Mouse (Mus musculus) small intestine, adult 2 months (tissue): ENCODE results near the gene Tlx2. TPM values are rescaled to one million over a fixed set of nuclear protein-coding genes. Genes with fewer than 3 reads are reported as not detected.

Source experiments
- H3K27ac ChIP-seq: fragments of 200-500 bp; 2 replicates; pipeline ENCODE4 v1.5.1; 2012; ENCODE audit warnings: low read depth, low read length, control low read depth, inconsistent platforms; ENCODE audit not compliant: insufficient read depth
- H3K27me3 ChIP-seq: fragments of 200-500 bp; 2 replicates; pipeline ENCODE4 v1.6.1; 2012; ENCODE audit warnings: mild to moderate bottlenecking, moderate library complexity, low read length, inconsistent platforms; ENCODE audit not compliant: control insufficient read depth, insufficient read depth
- H3K36me3 ChIP-seq: fragments of 200-500 bp; 2 replicates; pipeline ENCODE4 v1.6.1; 2012; ENCODE audit warnings: mild to moderate bottlenecking, low read length, control low read depth, inconsistent platforms; ENCODE audit not compliant: control insufficient read depth, insufficient read depth
- H3K4me1 ChIP-seq: fragments of 200-500 bp; 2 replicates; pipeline ENCODE4 v1.6.1; 2012; ENCODE audit warnings: low read length, inconsistent platforms, mixed read lengths; ENCODE audit not compliant: control insufficient read depth, insufficient read depth, insufficient read length
- H3K4me3 ChIP-seq: fragments of 200-500 bp; 2 replicates; pipeline ENCODE4 v1.5.1; 2012; ENCODE audit warnings: low read depth, mild to moderate bottlenecking, control low read depth, inconsistent platforms, low read length, moderate library complexity
- CTCF ChIP-seq: fragments of 200-500 bp; IDR thresholded peaks from 2 replicates; pipeline ENCODE4 v1.5.1; 2012; ENCODE audit warnings: low read depth, mild to moderate bottlenecking, control low read depth, inconsistent platforms, low read length, moderate library complexity, mixed read lengths; ENCODE audit not compliant: insufficient replicate concordance, insufficient read length; ENCODE audit errors: extremely low read depth
- POLR2A ChIP-seq: fragments of 200-500 bp; IDR thresholded peaks from 2 replicates; pipeline ENCODE4 v1.6.1; 2012; ENCODE audit warnings: low read depth, mild to moderate bottlenecking, control low read depth, inconsistent platforms, low read length, moderate library complexity
- WGBS: fragments of 180-500 bp; shearing (Covaris S2); methylation state at CpG from one replicate; pipeline ENCODE4 v1.1.7; 2018; 5-methylcytosine and 5-hydroxymethylcytosine counted together
- polyA plus RNA-seq: library from polyadenylated mRNA; depleted of rRNA; stranded (reverse); fragments of >200 nt; gene quantifications from 2 replicates; pipeline ENCODE4 v1.2.3, GENCODE M21; 2012

Gene Tlx2
- polyA plus RNA-seq, 1 experiment: 4.9 TPM

GRCm38 (mm10) chr6:83080210-83080609 is 10.1 kb upstream of the Tlx2 start:
- no peak overlapping the region for H3K27ac ChIP-seq
- no peak overlapping the region for H3K4me3 ChIP-seq
- H3K36me3 ChIP-seq: peaks cover 11% of the 10 kb centered on the region; the same call in 1 of the 2 replicates
- H3K4me1 ChIP-seq: no peaks in the 10 kb centered on the region; the same call in 1 of the 2 replicates
- H3K27me3 ChIP-seq: peaks cover 5% of the 10 kb centered on the region; the same call in 1 of the 2 replicates
- 93% methylated on average over 5 of the region's 5 CpGs for WGBS
- TF ChIP-seq POLR2A: no peak
- no peak for TF ChIP-seq CTCF

GRCm38 (mm10) chr6:83078324-83078858 is 8.3 kb upstream of the Tlx2 start:
- Histone ChIP-seq H3K4me3 (peak overlapping the region; percentile 67), H3K27ac (peak overlapping the region; percentile 77), H3K36me3 (peaks cover 11% of the 10 kb centered on the region; the same call in 1 of the 2 replicates), H3K27me3 (no peaks in the 10 kb centered on the region), H3K4me1 (no peaks in the 10 kb centered on the region; the same call in 1 of the 2 replicates)
- TF ChIP-seq POLR2A (no peak), CTCF (peak; percentile 48; the same call in 1 of the 2 replicates)
- WGBS: under 1% methylated on average over 46 of the region's 46 CpGs

GRCm38 (mm10) chr6:83077630-83078323 is 7.7 kb upstream of the Tlx2 start, which contains the start of gene Pcgf1:
TSS of gene Pcgf1 (plus strand) at chr6:83077869.
- under 1% methylated on average over 54 of the region's 54 CpGs for WGBS
- no peak for TF ChIP-seq CTCF
- 0 out of 2 replicates have a peak, but pooled peaks have one; percentile 19 for TF ChIP-seq POLR2A

GRCm38 (mm10) chr6:83074979-83075378 is 4.9 kb upstream of the Tlx2 start:
- H3K27me3 ChIP-seq: peaks cover 29% of the 10 kb centered on the region
- H3K4me3 ChIP-seq: no peak overlapping the region
- peaks cover 8% of the 10 kb centered on the region for H3K4me1 ChIP-seq
- 10% methylated on average over 2 of the region's 2 CpGs for WGBS
- H3K36me3 ChIP-seq: 0 out of 2 replicates have a peak, but pooled peaks cover under 1% of the 10 kb centered on the region
- H3K27ac ChIP-seq: no peak overlapping the region
- TF ChIP-seq CTCF: no peak
- no peak for TF ChIP-seq POLR2A

More at GRCm38 (mm10) chr6:83077630-83078323, 7.7 kb upstream of the Tlx2 start, which contains the start of gene Pcgf1:
- peak within 1 kb of the TSS; percentile 77 for H3K27ac ChIP-seq
- H3K4me1 ChIP-seq: no peaks in the 10 kb centered on the region; the same call in 1 of the 2 replicates
- H3K4me3 ChIP-seq: peak within 1 kb of the TSS; percentile 67
- peaks cover 11% of the 10 kb centered on the region; the same call in 1 of the 2 replicates for H3K36me3 ChIP-seq
- H3K27me3 ChIP-seq: peaks cover 2% of the 10 kb centered on the region; the same call in 1 of the 2 replicates

- Histone ChIP-seq H3K27me3 (peaks cover 55% of the 10 kb centered on the region), H3K36me3 (peaks cover 5% of the 10 kb centered on the region; the same call in 1 of the 2 replicates), H3K27ac (no peak overlapping the region), H3K4me3 (no peak overlapping the region), H3K4me1 (peaks cover 22% of the 10 kb centered on the region)
- whole genome bisulfite sequencing: 5% methylated on average over 23 of the region's 24 CpGs
- TF ChIP-seq CTCF: no peak
- TF ChIP-seq POLR2A: no peak
These were observed 1.1 kb upstream of the Tlx2 start for GRCm38 (mm10) chr6:83071220-83071619.

GRCm38 (mm10) chr6:83070311-83071219 is 472 bp upstream of the Tlx2 start:
- Histone ChIP-seq H3K27ac (no peak overlapping the region), H3K27me3 (peaks cover 56% of the 10 kb centered on the region), H3K36me3 (peaks cover 5% of the 10 kb centered on the region; the same call in 1 of the 2 replicates), H3K4me3 (peak overlapping the region; percentile 31; the same call in 1 of the 2 replicates), H3K4me1 (peaks cover 22% of the 10 kb centered on the region)
- 2% methylated on average over 58 of the region's 58 CpGs for WGBS
- TF ChIP-seq CTCF: no peak
- TF ChIP-seq POLR2A: no peak
